Mouse (Mus musculus): ENCODE results near the gene Cd247. TPM values are rescaled to one million over a fixed set of nuclear protein-coding genes. Genes with fewer than 3 reads are reported as not detected.

Cd247 gene
- total RNA-seq, 2 experiments from 2014 or later: not detected

DNA sequence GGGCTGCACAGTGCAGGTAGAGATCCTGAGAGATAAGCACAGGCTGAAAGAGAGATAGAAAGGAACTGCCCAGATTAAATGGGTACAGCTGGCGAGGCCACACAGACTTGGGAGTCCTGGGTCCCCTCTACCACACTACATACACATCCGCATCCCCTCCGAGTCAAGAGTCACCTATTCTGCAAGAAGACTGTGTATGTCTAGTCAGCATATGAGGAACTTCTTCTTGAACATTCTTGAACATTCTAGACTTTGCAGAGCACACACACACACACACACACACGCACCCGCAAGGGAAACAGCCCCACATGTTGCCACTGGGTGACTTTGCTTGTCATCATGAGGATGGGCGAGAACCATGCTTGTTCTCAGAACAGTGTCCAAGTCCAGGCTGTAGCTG, 40.1 kb downstream of the Cd247 start:
- Histone ChIP-seq H3K27ac (no peak overlapping the region), H3K4me3 (no peak overlapping the region)
- intact Hi-C loops (cut with DNase I): no loop called here
- TF ChIP-seq CTCF (IDR thresholded peaks at IDR 0.05): no peak
- DNase-seq (ENCODE audit: extremely low spot score in 1 of 2, low spot score in 2 of 2): no peak

DNA sequence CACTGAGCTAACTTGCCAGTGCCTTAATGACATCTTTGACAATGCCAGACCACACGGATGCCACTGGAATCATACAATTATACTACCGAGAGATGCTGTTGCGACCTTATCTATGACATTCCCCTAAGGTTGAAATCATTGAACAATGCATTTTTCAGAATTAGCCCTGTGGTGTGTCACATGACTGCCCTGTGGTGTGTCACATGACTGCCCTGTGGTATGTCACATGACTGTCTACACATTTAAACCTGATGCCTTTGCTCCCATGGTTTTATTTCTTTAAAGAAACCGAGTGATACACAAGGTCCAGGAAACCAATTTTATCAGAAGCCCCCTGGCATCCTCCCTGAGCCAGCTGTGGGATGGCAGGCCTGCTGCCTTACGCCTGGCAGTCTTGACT, 41.4 kb downstream of the Cd247 start:
- H3K27ac ChIP-seq: no peak overlapping the region
- H3K4me3 ChIP-seq: no peak overlapping the region
- DNase-seq (ENCODE audit: extremely low spot score in 1 of 2, low spot score in 2 of 2): no peak
- intact Hi-C loops (cut with DNase I): no loop called here
- no peak for TF ChIP-seq CTCF (IDR thresholded peaks at IDR 0.05)

DNA sequence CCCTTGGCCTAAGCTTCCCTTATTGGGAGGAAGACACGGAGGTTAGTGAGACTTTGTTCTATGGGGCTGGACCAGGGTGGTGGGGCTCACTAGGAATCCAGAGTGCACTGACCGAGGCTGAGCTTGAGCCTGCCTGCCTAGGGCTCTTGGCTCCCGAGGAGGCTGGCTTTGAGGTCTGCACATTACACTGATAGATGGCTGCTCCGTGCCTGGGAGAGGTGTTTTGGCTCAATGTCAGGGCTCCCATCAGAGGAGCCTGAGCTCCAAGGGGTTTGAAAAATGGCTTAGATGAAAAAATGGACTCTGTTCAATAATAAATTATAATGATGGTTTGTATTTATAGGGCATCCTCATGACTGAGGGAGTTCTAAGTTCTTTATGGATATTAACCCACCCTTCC, 44.8 kb downstream of the Cd247 start:
- TF ChIP-seq CTCF (IDR thresholded peaks at IDR 0.05): no peak
- Histone ChIP-seq H3K4me3 (no peak overlapping the region), H3K27ac (no peak overlapping the region)
- intact Hi-C loops (cut with DNase I): no loop called here
- no peak for DNase-seq (ENCODE audit: extremely low spot score in 1 of 2, low spot score in 2 of 2)

DNA sequence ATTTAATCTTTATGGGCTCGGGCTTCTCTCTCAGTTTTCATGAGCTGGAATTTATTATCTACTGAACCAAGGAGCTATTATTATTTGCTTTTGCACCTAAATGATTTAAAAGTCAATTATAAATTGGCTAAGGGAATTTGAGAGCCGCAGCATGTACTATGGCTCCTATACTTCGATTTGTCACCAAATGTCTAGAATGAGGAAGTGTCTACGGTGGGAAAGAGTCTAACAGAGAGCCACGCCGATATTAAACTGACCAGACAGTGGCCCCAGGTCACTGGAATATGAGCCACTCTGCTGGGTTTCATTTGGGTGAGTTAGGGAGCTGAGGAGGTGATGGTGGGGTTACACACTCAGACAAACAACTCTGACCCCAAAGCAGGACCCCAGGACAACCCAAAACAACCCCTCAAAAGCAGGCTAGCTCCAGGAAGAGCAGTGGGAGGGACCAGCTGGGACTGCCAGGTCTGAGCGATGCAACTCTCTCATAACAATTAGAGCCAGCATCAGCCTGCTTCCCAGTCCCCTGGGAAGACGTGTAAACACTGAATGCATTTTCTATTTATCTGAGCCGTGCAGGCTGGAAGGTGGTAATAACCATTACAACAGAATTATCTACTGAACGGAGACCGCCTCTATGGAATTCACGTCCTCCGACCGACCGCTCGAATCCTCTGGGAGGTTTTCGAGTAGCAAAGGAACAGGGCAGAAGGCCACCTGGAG, 45.6 kb downstream of the Cd247 start:
- no peak for TF ChIP-seq CTCF (IDR thresholded peaks at IDR 0.05)
- H3K4me3 ChIP-seq: no peak overlapping the region
- DNase-seq (ENCODE audit: extremely low spot score in 1 of 2, low spot score in 2 of 2): no peak
- intact Hi-C loops (cut with DNase I): no loop called here
- no peak overlapping the region for H3K27ac ChIP-seq

DNA sequence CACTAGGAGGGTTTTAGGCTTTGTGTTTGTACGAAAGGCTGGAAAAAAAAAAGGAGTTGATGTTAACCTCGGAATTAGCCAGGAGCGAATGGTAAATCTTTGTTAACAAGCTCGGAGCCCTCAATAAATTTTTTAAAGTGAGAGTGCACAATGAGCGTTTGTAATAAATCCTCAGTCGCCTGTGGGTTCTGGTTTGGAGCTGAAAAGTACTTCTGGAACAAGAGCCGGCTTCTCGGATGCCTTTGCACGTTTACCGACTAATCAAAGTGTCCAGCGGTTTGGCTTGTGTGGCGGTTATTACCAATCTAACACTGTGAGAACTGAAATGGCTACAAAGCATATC, 46.1 kb downstream of the Cd247 start:
- no peak for DNase-seq (ENCODE audit: extremely low spot score in 1 of 2, low spot score in 2 of 2)
- TF ChIP-seq CTCF (IDR thresholded peaks at IDR 0.05): no peak
- H3K4me3 ChIP-seq: no peak overlapping the region
- H3K27ac ChIP-seq: no peak overlapping the region
- intact Hi-C loops (cut with DNase I): no loop called here

DNA sequence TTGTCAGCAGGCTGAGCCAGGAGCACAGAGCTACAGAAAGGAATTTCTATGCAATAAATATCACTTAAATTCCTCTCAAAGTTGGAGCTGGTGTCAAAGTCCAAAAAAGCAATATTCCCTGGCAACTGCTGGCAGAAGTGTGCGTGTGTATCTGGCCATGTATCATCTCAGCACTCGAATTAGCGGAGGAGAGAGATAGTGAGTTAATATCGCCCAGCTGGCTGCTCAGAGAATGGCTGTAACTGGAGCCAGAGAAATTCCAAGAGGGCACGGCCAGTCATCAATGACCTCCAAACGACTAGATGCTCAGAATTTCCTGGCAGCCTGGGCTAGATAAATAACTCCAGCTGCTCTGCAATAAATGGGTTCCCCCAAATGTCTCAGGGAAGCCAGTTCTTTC, 48.0 kb downstream of the Cd247 start:
- no peak for TF ChIP-seq CTCF (IDR thresholded peaks at IDR 0.05)
- Histone ChIP-seq H3K27ac (no peak overlapping the region), H3K4me3 (no peak overlapping the region)
- DNase-seq (ENCODE audit: extremely low spot score in 1 of 2, low spot score in 2 of 2): no peak
- intact Hi-C loops (cut with DNase I): no loop called here

DNA sequence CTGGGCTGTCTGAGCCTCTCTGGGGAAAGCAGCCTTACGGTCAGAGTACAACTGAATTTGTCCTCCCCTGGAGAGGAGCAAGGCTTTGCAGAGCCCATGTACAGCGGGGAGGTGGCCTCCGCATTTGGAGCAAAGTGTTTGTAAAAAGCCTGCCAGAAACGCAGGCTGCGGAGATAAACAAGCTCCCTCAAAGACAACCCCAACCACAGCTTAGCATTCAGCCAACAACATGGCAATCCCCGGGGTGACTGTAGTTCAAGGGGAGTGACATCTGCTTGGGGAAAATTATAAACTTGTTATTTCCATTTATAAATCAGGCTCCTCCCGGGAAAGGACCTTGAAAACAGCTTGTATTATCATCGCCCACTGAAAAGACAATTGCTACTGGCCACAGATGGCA, 49.1 kb downstream of the Cd247 start:
- intact Hi-C loops (cut with DNase I): no loop called here

DNA sequence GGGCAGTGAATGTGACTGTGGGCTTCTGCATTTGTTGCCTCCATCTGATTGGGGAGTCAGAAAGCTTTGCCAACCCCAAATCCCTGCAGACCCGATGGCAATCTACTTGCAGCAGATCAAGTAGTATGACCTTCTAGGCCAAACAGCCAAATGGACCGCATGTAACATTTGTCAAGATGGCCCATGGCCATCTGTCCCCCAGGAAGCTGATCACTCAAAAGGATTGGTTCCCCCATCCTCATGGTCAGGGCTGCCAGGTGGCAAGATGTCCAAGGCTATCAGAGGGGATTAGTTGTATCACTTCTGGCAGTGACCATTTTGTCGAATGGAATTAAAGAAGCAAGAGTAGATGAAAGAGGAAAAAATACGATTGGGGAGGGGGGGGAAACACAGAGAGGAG, 50.7 kb downstream of the Cd247 start:
- intact Hi-C loops (cut with DNase I): no loop called here
- DNase-seq (ENCODE audit: extremely low spot score in 1 of 2, low spot score in 2 of 2): no peak
- no peak for TF ChIP-seq CTCF (IDR thresholded peaks at IDR 0.05)
- Histone ChIP-seq H3K27ac (no peak overlapping the region), H3K4me3 (no peak overlapping the region)

More for the DNA sequence above, 49.1 kb downstream of the Cd247 start:
- TF ChIP-seq CTCF (IDR thresholded peaks at IDR 0.05): no peak
- Histone ChIP-seq H3K27ac (no peak overlapping the region), H3K4me3 (no peak overlapping the region)
- DNase-seq (ENCODE audit: extremely low spot score in 1 of 2, low spot score in 2 of 2): no peak

DNA sequence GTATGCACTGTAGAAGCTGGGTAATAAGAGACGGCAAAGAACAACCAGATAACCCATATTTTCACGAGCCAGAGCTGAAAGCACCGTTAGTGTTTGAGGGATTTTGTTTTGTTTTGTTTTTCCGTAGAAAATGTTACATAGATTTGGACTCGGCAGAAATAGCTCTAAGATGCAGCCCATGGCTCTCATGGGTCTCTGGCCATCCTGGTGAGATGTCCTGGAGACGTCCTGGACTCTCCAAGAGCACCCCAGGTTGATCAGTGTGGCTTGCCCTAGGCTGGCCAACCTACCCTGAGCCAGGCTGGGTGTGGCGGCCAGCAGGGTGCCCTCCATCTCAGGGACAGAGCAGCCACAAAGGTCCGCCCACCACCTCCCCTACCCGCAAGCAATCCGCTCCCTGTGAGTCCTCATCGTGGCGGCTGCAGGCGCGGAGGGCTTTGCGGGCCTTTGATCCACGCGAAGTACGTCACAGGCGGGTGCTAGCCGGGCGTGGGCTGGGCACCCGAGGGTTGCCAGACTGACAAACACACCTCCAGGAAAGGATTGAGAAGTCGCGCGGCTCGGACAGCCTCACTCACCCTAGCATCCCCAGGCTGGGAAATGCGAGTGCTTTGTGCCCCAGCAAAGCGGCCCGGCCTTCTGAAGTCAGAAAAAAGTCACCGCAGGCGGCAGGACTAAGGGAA, 52.2 kb downstream of the Cd247 start:
- H3K27ac ChIP-seq: no peak overlapping the region
- no peak for DNase-seq (ENCODE audit: extremely low spot score in 1 of 2, low spot score in 2 of 2)
- intact Hi-C loops (cut with DNase I): loop anchor here (10.0 kb wide), 1 partner anchor 524 kb away; no protein-coding TSS in a partner anchor
- no peak for TF ChIP-seq CTCF (IDR thresholded peaks at IDR 0.05)
- H3K4me3 ChIP-seq: peak overlapping the region; percentile 27

DNA sequence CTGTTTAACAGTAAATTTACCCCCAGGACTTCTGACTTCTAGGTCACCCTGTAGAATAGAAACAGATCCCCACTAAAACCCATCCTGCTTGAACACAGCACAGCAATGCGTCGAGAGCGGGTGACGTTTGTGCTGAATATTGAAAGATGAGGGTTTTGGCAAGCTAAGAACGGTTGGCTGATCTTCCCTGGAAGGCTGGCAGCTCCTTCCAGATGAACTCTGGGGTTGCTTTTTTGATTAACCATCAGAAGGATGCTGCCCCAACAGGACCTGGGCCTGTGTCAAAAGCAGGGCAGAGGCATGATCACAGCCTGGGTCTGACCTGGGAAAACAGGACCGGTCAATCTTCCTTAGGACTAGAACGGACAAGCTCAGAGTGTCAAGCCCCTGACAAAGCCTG, 53.7 kb downstream of the Cd247 start:
- TF ChIP-seq CTCF (IDR thresholded peaks at IDR 0.05): no peak
- Histone ChIP-seq H3K27ac (no peak overlapping the region), H3K4me3 (no peak overlapping the region)
- intact Hi-C loops (cut with DNase I): loop anchor here (10.0 kb wide), 1 partner anchor 523 kb away; no protein-coding TSS in a partner anchor
- DNase-seq (ENCODE audit: extremely low spot score in 1 of 2, low spot score in 2 of 2): no peak

DNA sequence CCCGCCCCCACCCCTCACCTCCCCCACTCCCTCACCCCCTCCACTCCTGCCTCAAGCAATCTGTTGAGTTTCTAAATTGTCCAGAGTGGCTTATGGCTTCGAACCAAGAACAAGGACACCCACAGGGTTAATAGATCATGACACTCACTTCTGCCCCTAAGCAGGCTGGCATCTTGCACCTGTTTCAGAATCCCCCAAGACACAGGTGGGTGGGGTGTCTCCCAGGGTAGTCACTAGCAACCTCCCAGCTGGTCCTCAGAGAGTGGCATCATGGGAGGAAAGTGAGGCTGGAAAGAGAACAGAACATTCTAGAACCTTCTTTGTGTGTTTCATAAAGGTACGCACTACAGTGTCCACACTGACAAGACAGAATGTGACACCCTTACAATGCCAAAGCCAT, 55.1 kb downstream of the Cd247 start:
- no peak for TF ChIP-seq CTCF (IDR thresholded peaks at IDR 0.05)
- intact Hi-C loops (cut with DNase I): loop anchor here (10.0 kb wide), 1 partner anchor 521 kb away; no protein-coding TSS in a partner anchor
- DNase-seq (ENCODE audit: extremely low spot score in 1 of 2, low spot score in 2 of 2): no peak
- Histone ChIP-seq H3K4me3 (no peak overlapping the region), H3K27ac (no peak overlapping the region)

DNA sequence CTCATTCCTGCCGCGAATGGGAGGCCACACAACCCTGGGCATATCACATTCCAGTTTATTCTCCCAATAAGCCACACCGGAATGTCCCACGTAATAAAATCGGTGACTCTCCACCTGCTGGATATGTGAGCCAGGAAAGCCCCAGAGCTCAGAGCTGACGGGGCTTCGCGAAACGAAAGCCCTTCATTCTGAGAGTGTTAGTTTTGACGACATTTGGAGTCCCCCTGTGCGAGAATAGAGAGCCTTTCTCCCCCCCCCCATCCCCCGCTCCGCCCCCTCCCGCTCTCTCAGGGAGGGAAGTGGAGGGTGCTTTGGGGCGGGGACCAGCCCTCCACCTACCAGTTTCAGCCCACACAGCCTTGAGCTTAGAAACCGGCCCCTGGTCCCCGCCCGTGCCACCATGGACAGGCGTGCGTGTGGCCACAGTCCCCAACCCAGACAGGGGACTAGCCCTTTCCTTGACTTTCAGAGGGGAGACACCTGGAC, 56.0 kb downstream of the Cd247 start:
- no peak overlapping the region for H3K27ac ChIP-seq
- no peak for TF ChIP-seq CTCF (IDR thresholded peaks at IDR 0.05)
- H3K4me3 ChIP-seq: peak overlapping the region; percentile 47
- no peak for DNase-seq (ENCODE audit: extremely low spot score in 1 of 2, low spot score in 2 of 2)
- intact Hi-C loops (cut with DNase I): loop anchor here (10.0 kb wide), 1 partner anchor 520 kb away; no protein-coding TSS in a partner anchor

All from left cerebral cortex, adult 2 months (tissue).